ENCODE assay signal across 11 mouse cellular contexts in genomic region chr14:117383188-117383587, GRCm38 (mm10).
A peak's percentile ranks its signal among the peaks of the same experiment; 100 is the strongest.
DNase-seq lines count a peak whose midpoint lies in the region; ATAC-seq lines count a peak whose summit lies in the region.
"Had no signal": no experiment of that assay in that cellular context is flagged by ENCODE, and none has a peak within 500 bp of the region (broad histone marks: within the 10 kb centered on the region; RNA-seq: fewer than 3 reads in every experiment).

No protein-coding gene starts in this region.

- DNase-seq in heart, adult 9 months (ENCODE audit: low spot score in 2 of 2) = no peak
- peak; percentile 51 for DNase-seq in embryo, embryonic 10.5 days (ENCODE audit: low spot score)
- DNase-seq in adrenal gland, adult 18-20 months (ENCODE audit: low spot score in 2 of 2) = no peak
- no peak for DNase-seq in urinary bladder, postnatal 4 days (ENCODE audit: low spot score in 2 of 2)
- DNase-seq: cerebellum, postnatal 25 days; heart, postnatal 10 days; lung, embryonic 14.5 days had no signal

- no peak overlapping the region for H3K9ac ChIP-seq in heart, embryonic 13.5 days
- no peak overlapping the region for H3K9ac ChIP-seq in hindbrain, embryonic 12.5 days
- H3K9ac ChIP-seq in neural tube, embryonic 12.5 days = no peak overlapping the region
- H3K9ac ChIP-seq in liver, embryonic 12.5 days = no peak overlapping the region
- H3K9ac ChIP-seq: lung, embryonic 14.5 days had no signal

- no peak for ATAC-seq in heart, embryonic 13.5 days (ENCODE audit: extremely low read depth, insufficient number of reproducible peaks, low FRiP score, low TSS enrichment)
- ATAC-seq in hindbrain, embryonic 12.5 days (ENCODE audit: low FRiP score) = peak; percentile 78
- ATAC-seq in neural tube, embryonic 12.5 days (ENCODE audit: low FRiP score, low read depth) = peak; percentile 63; the same call in 1 of the 2 replicates
- no peak for ATAC-seq in liver, embryonic 12.5 days

- no peaks in the 10 kb centered on the region for H3K9me3 ChIP-seq in heart, embryonic 13.5 days
- H3K9me3 ChIP-seq in hindbrain, embryonic 12.5 days (replicated peaks) = no peaks in the 10 kb centered on the region
- H3K9me3 ChIP-seq in neural tube, embryonic 12.5 days = no peaks in the 10 kb centered on the region
- H3K9me3 ChIP-seq in liver, embryonic 12.5 days (replicated peaks) = no peaks in the 10 kb centered on the region

- H3K36me3 ChIP-seq in heart, embryonic 13.5 days = no peaks in the 10 kb centered on the region
- no peaks in the 10 kb centered on the region for H3K36me3 ChIP-seq in hindbrain, embryonic 12.5 days
- H3K36me3 ChIP-seq in neural tube, embryonic 12.5 days = no peaks in the 10 kb centered on the region
- H3K36me3 ChIP-seq in liver, embryonic 12.5 days = no peaks in the 10 kb centered on the region

- peaks cover 8% of the 10 kb centered on the region for H3K4me1 ChIP-seq in heart, embryonic 13.5 days
- H3K4me1 ChIP-seq in hindbrain, embryonic 12.5 days = peaks cover 5% of the 10 kb centered on the region; the same call in 1 of the 2 replicates
- H3K4me1 ChIP-seq in neural tube, embryonic 12.5 days = peaks cover 5% of the 10 kb centered on the region; the same call in 1 of the 2 replicates
- no peaks in the 10 kb centered on the region for H3K4me1 ChIP-seq in liver, embryonic 12.5 days

- H3K27me3 ChIP-seq in heart, embryonic 13.5 days (replicated peaks) = no peaks in the 10 kb centered on the region
- no peaks in the 10 kb centered on the region for H3K27me3 ChIP-seq in hindbrain, embryonic 12.5 days
- H3K27me3 ChIP-seq in neural tube, embryonic 12.5 days (replicated peaks) = no peaks in the 10 kb centered on the region
- H3K27me3 ChIP-seq in liver, embryonic 12.5 days (replicated peaks) = no peaks in the 10 kb centered on the region

- H3K27ac ChIP-seq in heart, embryonic 13.5 days (replicated peaks) = peak overlapping the region; percentile 54
- no peak overlapping the region for H3K27ac ChIP-seq in hindbrain, embryonic 12.5 days
- no peak overlapping the region for H3K27ac ChIP-seq in neural tube, embryonic 12.5 days
- no peak overlapping the region for H3K27ac ChIP-seq in liver, embryonic 12.5 days

- H3K4me3 ChIP-seq in heart, embryonic 13.5 days = no peak overlapping the region
- H3K4me3 ChIP-seq in hindbrain, embryonic 12.5 days = no peak overlapping the region
- H3K4me3 ChIP-seq in neural tube, embryonic 12.5 days = no peak overlapping the region
- H3K4me3 ChIP-seq in liver, embryonic 12.5 days = no peak overlapping the region

- 74% methylated on average over 7 of the region's 7 CpGs for WGBS in heart, embryonic 13.5 days
- 36% methylated on average over 7 of the region's 7 CpGs for WGBS in hindbrain, embryonic 12.5 days
- 59% methylated on average over 7 of the region's 7 CpGs for WGBS in neural tube, embryonic 12.5 days
- WGBS in liver, embryonic 12.5 days (ENCODE audit: insufficient replicate concordance) = 85% methylated on average over 7 of the region's 7 CpGs

- no peak overlapping the region for H3K4me2 ChIP-seq in heart, embryonic 13.5 days
- no peak overlapping the region for H3K4me2 ChIP-seq in hindbrain, embryonic 12.5 days (replicated peaks)
- H3K4me2 ChIP-seq in neural tube, embryonic 12.5 days (replicated peaks) = no peak overlapping the region
- no peak overlapping the region for H3K4me2 ChIP-seq in liver, embryonic 12.5 days
- H3K4me2 ChIP-seq: lung, embryonic 14.5 days had no signal

Comparison
In these comparisons a context has a peak if more than half of its experiments do, and no peak if none do; other contexts are left out.
1. ATAC-seq: peak in hindbrain, embryonic 12.5 days (single experiment) and neural tube, embryonic 12.5 days (single experiment); none in heart, embryonic 13.5 days (single experiment) and liver, embryonic 12.5 days (single experiment).